Mouse (Mus musculus): ENCODE measurements around the gene Rbms3. TPM values are rescaled to one million over a fixed set of nuclear protein-coding genes. Genes with fewer than 3 reads are reported as not detected.

Gene Rbms3
- polyA plus RNA-seq, 1 experiment from 2014 or later: 13.1 TPM

DNA sequence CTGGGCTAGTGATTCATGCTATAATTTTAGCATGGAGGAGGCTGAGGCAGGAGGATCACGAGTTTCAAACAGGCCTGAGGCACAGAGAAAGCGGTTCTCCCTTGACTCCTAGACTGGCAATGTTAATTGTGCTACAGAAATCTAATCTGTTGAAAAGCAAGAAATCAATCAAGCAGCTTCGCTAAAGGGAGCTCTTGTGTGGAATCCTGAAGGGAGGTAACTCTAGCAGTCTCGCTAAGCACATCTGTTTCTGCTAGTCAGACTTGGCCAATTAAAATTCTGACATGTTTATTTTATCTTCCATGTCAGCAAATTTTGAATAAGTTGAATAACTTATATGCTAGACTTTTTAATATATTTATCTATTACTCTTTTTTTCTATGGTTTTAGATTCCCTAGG lies 881.4 kb downstream of the Rbms3 start:
- Histone ChIP-seq H3K9ac (no peak overlapping the region), H3K4me1 (no peaks in the 10 kb centered on the region), H3K27ac (no peak overlapping the region), H3K9me3 (replicated peaks) (no peaks in the 10 kb centered on the region), H3K27me3 (no peaks in the 10 kb centered on the region), H3K4me3 (no peak overlapping the region), H3K36me3 (ENCODE audit: poor library complexity, severe bottlenecking) (no peaks in the 10 kb centered on the region), H3K4me2 (no peak overlapping the region)
- 54% methylated on average over 4 of the region's 4 CpGs for WGBS
- no peak for ATAC-seq

DNA sequence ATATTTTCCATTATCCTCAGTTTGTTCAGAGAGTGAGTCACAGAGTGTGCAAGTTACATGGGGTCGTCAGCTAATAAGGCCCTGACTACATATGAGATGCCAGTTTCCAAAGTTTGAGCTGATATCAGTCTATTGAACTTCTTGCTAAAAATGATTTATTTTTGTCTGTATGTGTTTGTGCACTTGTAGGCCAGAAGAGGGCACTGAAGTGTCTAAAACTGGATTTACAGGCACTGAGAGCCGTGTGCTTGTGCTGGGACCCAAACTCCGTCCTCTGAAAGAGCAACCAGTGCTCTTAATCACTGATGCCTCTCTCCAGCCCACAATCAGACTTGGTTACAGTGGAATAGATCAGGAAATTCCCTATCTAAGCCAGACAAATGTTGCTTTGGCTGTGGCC lies 882.8 kb downstream of the Rbms3 start:
- H3K4me1 ChIP-seq: no peaks in the 10 kb centered on the region
- H3K4me2 ChIP-seq: no peak overlapping the region
- ATAC-seq: no peak
- 73% methylated on average over 3 of the region's 3 CpGs for WGBS
- no peaks in the 10 kb centered on the region for H3K27me3 ChIP-seq
- H3K9ac ChIP-seq: no peak overlapping the region
- no peak overlapping the region for H3K4me3 ChIP-seq
- no peak overlapping the region for H3K27ac ChIP-seq
- no peaks in the 10 kb centered on the region for H3K36me3 ChIP-seq (ENCODE audit: poor library complexity, severe bottlenecking)
- no peaks in the 10 kb centered on the region for H3K9me3 ChIP-seq (replicated peaks)

DNA sequence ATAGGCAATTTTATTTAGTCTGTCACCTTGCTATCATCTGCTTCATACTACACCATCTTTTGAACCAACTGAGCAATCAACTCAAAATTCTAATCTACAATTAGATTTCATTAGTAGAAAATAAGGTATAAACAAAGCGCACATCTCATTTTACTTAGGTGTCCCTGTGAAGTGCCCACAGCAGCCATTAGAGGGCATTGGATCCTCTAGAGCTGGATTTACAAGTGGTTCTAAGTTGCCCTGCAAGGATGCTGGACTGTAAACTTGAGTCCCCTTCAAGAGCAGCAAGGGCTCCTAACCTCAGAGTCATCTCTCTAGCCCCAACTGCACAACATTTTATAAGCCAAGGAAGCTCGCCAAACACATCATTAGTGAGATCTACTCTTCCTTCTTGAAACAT lies 891.9 kb downstream of the Rbms3 start:
- no peak for ATAC-seq
- 85% methylated on average over 2 of the region's 2 CpGs for WGBS
- no peaks in the 10 kb centered on the region for H3K27me3 ChIP-seq

DNA sequence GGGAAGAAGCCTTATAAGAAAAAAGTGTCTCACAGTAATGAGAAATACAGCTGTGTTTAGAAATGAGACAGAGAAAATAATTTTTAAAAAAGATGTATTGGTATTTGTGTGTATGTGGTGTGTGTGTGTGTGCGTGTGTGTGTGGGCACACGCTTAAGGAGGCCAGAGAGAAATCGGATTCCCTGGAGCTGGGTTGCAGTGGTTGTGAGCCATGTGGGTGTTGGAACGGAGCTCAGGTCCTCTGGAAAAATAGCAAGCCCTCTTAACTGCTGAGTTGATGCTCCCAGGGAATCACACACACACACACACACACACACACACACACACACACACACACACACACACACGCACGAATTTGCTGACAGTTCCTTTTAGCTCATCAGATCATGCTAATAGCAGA lies 900.5 kb downstream of the Rbms3 start:
- ATAC-seq: no peak
- WGBS: 88% methylated on average over 6 of the region's 6 CpGs

More for the DNA sequence above, 891.9 kb downstream of the Rbms3 start:
- H3K9me3 ChIP-seq (replicated peaks): no peaks in the 10 kb centered on the region
- H3K27ac ChIP-seq: no peak overlapping the region
- H3K4me1 ChIP-seq: no peaks in the 10 kb centered on the region
- H3K4me2 ChIP-seq: no peak overlapping the region
- no peaks in the 10 kb centered on the region for H3K36me3 ChIP-seq (ENCODE audit: poor library complexity, severe bottlenecking)
- H3K9ac ChIP-seq: no peak overlapping the region
- no peak overlapping the region for H3K4me3 ChIP-seq

DNA sequence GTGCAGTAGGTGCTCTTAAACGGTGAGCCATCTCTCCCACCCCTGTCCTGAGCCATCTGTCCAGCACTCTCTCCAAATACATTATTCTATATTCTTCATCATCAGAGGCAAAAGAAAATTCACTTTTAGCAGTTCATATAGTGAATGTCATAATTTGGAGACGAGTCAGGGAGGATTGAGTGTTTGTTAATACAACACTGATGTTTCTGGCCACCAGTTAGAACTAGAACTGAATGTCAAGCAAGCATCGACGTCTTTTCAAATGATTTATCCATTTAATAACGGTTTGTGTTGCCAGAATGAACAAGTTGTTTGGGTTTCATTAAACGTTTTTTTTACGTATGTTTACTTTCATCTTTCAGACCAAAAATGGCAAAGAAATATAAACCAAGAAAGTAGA lies 901.1 kb downstream of the Rbms3 start:
- Histone ChIP-seq H3K4me3 (no peak overlapping the region), H3K27me3 (no peaks in the 10 kb centered on the region), H3K27ac (no peak overlapping the region), H3K9ac (no peak overlapping the region), H3K9me3 (replicated peaks) (no peaks in the 10 kb centered on the region), H3K4me2 (no peak overlapping the region), H3K4me1 (no peaks in the 10 kb centered on the region), H3K36me3 (ENCODE audit: poor library complexity, severe bottlenecking) (no peaks in the 10 kb centered on the region)
- WGBS: 88% methylated on average over 7 of the region's 7 CpGs
- no peak for ATAC-seq

More for the DNA sequence above, 900.5 kb downstream of the Rbms3 start:
- H3K9me3 ChIP-seq (replicated peaks): no peaks in the 10 kb centered on the region
- H3K27me3 ChIP-seq: no peaks in the 10 kb centered on the region
- H3K36me3 ChIP-seq (ENCODE audit: poor library complexity, severe bottlenecking): no peaks in the 10 kb centered on the region
- no peak overlapping the region for H3K27ac ChIP-seq
- H3K9ac ChIP-seq: no peak overlapping the region
- no peak overlapping the region for H3K4me2 ChIP-seq
- no peaks in the 10 kb centered on the region for H3K4me1 ChIP-seq
- H3K4me3 ChIP-seq: no peak overlapping the region

DNA sequence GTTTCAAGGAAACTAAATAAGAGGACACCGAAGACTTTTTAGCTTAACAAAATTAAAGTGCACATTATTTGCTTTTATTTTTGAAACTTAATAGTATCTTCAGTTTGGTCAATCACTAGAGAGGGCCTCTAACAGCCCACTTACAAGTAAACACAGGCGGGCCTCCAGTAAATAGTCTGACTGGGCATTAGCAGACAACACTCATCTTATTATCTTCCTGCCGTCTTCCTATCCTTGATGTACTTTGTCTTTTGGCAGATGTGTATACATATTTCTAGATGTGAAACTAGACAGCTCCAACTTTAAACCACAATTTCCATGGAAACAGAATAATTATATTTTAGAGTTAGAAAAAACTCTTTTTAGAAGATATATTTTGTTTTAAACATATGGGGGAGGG lies 901.6 kb downstream of the Rbms3 start:
- Histone ChIP-seq H3K27ac (no peak overlapping the region), H3K4me2 (no peak overlapping the region), H3K9me3 (replicated peaks) (no peaks in the 10 kb centered on the region), H3K4me3 (no peak overlapping the region), H3K27me3 (no peaks in the 10 kb centered on the region), H3K36me3 (ENCODE audit: poor library complexity, severe bottlenecking) (no peaks in the 10 kb centered on the region), H3K4me1 (no peaks in the 10 kb centered on the region), H3K9ac (no peak overlapping the region)
- WGBS: 89% methylated on average over 3 of the region's 3 CpGs
- ATAC-seq: no peak

DNA sequence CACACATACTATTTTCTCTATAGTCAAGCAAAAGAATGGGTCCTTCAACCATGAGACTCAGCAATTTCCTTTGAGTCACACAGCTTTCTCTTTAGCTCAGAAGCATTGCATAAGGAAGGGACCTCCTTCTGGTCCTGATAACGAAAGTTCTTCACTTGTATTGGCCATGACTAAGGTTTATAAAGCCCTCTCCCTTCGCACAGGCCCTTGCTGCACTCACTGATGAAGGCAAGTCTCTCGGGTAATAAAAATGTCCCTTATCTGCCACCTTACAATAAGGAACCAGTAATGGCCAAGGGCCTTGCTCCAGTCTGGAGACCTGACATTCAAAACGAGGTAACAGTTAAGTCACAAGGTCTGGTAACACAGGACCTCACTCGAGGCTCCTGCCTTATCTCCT lies 905.1 kb downstream of the Rbms3 start:
- 82% methylated on average over 5 of the region's 5 CpGs for WGBS

DNA sequence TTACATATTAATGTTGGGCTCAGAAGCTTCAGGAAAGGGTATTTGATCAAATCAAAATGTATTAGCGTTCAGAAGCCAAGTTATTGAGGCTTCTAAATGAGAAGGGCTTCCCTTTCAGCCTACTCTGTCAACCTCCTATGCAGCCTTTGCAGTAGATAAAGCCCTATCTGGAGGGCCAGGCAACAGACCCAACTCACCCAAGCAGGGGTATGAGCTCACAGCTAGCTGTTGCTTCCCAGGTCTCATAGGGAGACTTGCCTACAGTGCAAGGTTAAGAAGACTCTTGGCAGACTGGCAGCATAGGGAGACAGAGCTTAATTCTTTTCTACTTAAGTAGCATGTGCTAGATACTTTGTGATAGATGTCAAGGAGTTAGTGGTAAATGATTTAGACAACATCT lies 926.6 kb downstream of the Rbms3 start:
- Histone ChIP-seq H3K4me1 (no peaks in the 10 kb centered on the region), H3K9me3 (replicated peaks) (no peaks in the 10 kb centered on the region), H3K36me3 (ENCODE audit: poor library complexity, severe bottlenecking) (no peaks in the 10 kb centered on the region), H3K27ac (no peak overlapping the region), H3K9ac (no peak overlapping the region), H3K4me2 (no peak overlapping the region), H3K27me3 (no peaks in the 10 kb centered on the region), H3K4me3 (no peak overlapping the region)
- WGBS: 84% methylated on average over 1 of the region's 1 CpGs
- ATAC-seq: no peak

More for the DNA sequence above, 905.1 kb downstream of the Rbms3 start:
- no peak overlapping the region for H3K27ac ChIP-seq
- H3K27me3 ChIP-seq: no peaks in the 10 kb centered on the region
- H3K4me2 ChIP-seq: no peak overlapping the region
- ATAC-seq: no peak
- H3K4me3 ChIP-seq: no peak overlapping the region
- H3K9me3 ChIP-seq (replicated peaks): no peaks in the 10 kb centered on the region
- no peak overlapping the region for H3K9ac ChIP-seq
- H3K36me3 ChIP-seq (ENCODE audit: poor library complexity, severe bottlenecking): no peaks in the 10 kb centered on the region
- H3K4me1 ChIP-seq: no peaks in the 10 kb centered on the region

DNA sequence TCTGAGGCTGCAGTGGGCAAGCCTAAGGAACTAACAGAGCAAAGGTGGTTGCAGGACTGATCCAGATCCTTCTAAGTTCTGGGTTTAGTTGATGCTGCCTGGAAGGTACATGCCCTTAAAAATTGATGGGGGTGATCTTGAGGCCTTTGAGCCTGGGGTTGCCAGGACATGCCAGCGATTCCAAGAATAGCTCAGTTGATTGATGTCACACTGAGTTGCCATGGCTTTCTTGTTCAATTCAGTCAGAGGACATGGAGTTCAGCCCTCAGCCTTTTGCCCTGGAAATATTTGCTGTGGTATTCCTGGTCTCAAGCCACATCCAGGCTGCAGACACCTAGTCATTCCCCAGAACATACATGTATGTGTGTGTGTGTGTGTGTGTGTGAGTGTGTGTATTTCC lies 927.1 kb downstream of the Rbms3 start:
- no peaks in the 10 kb centered on the region for H3K9me3 ChIP-seq (replicated peaks)
- WGBS: 86% methylated on average over 1 of the region's 1 CpGs

DNA sequence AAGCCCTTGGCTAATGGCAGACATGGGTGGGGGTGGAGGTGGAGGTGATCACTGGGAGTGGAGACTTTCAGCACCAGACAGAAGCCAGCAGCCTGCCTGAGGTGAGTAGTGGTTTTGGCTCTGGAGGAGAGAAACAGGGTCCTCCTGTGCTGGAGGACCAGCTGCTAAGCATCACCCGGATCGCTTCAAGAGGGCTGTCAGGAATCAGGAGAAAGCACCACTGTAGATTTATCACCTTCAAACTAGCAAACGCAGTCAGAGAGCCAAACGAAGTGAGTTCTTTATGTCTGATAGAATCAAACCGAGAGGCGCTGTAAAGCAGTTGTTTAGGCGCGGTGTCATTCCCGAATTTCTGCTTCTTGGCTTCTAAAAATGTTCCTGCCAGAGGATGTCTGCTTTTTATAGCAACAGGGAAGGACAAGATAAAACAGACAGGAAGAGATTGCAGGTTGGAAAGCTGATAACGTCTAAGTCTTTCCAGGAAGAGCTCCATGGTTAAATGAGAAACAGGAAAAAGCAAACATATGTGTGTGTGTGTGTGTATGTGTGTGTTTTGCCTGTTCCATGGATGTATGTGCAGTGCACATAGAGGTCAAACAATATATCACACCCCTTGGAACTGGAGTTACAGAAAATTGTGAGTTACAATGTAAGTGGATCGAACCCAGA lies 928.1 kb downstream of the Rbms3 start:
- Histone ChIP-seq H3K4me2 (no peak overlapping the region), H3K4me3 (no peak overlapping the region), H3K27me3 (no peaks in the 10 kb centered on the region), H3K36me3 (ENCODE audit: poor library complexity, severe bottlenecking) (no peaks in the 10 kb centered on the region), H3K9ac (no peak overlapping the region), H3K27ac (no peak overlapping the region), H3K9me3 (replicated peaks) (no peaks in the 10 kb centered on the region), H3K4me1 (no peaks in the 10 kb centered on the region)
- no peak for ATAC-seq
- WGBS: 91% methylated on average over 11 of the region's 11 CpGs

More for the DNA sequence above, 927.1 kb downstream of the Rbms3 start:
- no peak for ATAC-seq
- no peak overlapping the region for H3K27ac ChIP-seq
- no peak overlapping the region for H3K4me2 ChIP-seq
- H3K4me3 ChIP-seq: no peak overlapping the region
- no peaks in the 10 kb centered on the region for H3K27me3 ChIP-seq
- H3K4me1 ChIP-seq: no peaks in the 10 kb centered on the region
- no peak overlapping the region for H3K9ac ChIP-seq
- H3K36me3 ChIP-seq (ENCODE audit: poor library complexity, severe bottlenecking): no peaks in the 10 kb centered on the region

DNA sequence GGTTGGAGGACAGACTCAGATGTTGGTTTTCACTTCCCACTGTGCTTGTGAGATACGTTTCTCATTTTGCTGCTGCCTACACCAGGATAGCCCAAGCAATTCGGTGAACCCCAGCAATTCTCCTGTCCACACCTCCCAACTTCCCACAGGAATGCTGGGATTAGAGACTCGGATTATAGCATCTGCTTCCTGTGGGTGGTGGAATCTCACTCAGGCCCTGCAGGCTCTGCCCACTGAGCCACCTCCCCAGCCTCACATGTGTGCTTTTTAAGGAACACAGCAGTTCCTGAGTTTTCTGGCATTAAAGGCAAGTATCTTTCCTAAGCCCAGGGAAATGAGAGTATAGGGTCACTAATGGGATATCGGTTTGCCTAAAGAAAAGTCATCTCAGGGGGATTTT lies 941.1 kb downstream of the Rbms3 start:
- no peak for ATAC-seq
- no peak overlapping the region for H3K27ac ChIP-seq
- 87% methylated on average over 4 of the region's 4 CpGs for WGBS

DNA sequence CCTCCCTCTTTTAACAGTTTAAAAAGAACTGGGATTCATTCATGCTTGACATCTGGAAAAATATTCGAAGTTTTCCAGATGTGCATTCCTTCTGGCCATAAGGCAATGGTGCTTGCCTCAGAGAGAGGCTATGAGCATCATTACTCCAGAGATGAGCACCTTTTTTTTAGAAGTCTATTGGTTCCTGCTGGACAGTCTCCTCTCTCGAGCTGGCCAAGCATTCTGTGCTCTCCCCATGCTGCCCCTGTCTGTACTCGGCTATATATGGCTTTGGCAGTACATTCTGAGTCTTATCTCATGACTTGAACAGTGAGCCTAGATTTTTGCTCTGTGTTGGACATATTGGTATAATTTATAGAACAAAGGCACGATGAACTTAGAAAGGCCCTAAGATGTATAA lies 952.6 kb downstream of the Rbms3 start:
- H3K9me3 ChIP-seq (replicated peaks): no peaks in the 10 kb centered on the region
- WGBS: 79% methylated on average over 4 of the region's 4 CpGs
- H3K27me3 ChIP-seq: no peaks in the 10 kb centered on the region
- H3K27ac ChIP-seq: no peak overlapping the region
- H3K4me2 ChIP-seq: no peak overlapping the region
- no peak overlapping the region for H3K4me3 ChIP-seq
- H3K4me1 ChIP-seq: no peaks in the 10 kb centered on the region
- ATAC-seq: no peak
- H3K36me3 ChIP-seq (ENCODE audit: poor library complexity, severe bottlenecking): no peaks in the 10 kb centered on the region
- H3K9ac ChIP-seq: no peak overlapping the region

More for the DNA sequence above, 941.1 kb downstream of the Rbms3 start:
- H3K9ac ChIP-seq: no peak overlapping the region
- H3K4me1 ChIP-seq: no peaks in the 10 kb centered on the region
- no peak overlapping the region for H3K4me3 ChIP-seq
- H3K9me3 ChIP-seq (replicated peaks): no peaks in the 10 kb centered on the region
- no peaks in the 10 kb centered on the region for H3K27me3 ChIP-seq
- H3K4me2 ChIP-seq: no peak overlapping the region
- H3K36me3 ChIP-seq (ENCODE audit: poor library complexity, severe bottlenecking): no peaks in the 10 kb centered on the region

DNA sequence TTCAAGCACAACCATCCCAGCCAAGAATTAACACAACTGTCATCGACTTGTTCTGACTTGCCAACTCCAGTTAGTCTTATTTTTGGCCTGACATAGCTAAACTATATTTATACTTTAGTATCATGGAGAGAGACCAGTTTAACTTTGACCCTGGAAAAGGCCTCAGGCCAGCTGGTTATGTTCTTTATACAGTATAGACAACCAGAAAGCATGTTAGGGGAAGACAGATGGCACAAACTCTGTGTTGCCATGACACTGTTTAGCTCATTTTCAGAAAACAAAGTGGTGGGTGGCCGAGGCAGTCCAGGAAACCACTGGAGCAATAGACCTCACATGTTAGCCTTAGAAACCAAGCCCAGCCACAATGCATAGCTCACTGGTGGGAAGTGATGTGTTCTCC lies 953.3 kb downstream of the Rbms3 start:
- WGBS: 66% methylated on average over 2 of the region's 2 CpGs
- Histone ChIP-seq H3K9me3 (replicated peaks) (no peaks in the 10 kb centered on the region), H3K27me3 (no peaks in the 10 kb centered on the region), H3K27ac (no peak overlapping the region), H3K4me3 (no peak overlapping the region), H3K36me3 (ENCODE audit: poor library complexity, severe bottlenecking) (no peaks in the 10 kb centered on the region), H3K9ac (no peak overlapping the region), H3K4me2 (no peak overlapping the region), H3K4me1 (no peaks in the 10 kb centered on the region)
- ATAC-seq: no peak

Data from forebrain, embryonic 13.5 days (tissue).